Mouse (Mus musculus): ENCODE measurements around the gene Gjd3.
"Not testable (repeated sequence)": the region's sequence is repeated elsewhere in the genome, so short reads cannot be mapped to it uniquely, and the experiment has no call there.

The Gjd3 gene

DNA sequence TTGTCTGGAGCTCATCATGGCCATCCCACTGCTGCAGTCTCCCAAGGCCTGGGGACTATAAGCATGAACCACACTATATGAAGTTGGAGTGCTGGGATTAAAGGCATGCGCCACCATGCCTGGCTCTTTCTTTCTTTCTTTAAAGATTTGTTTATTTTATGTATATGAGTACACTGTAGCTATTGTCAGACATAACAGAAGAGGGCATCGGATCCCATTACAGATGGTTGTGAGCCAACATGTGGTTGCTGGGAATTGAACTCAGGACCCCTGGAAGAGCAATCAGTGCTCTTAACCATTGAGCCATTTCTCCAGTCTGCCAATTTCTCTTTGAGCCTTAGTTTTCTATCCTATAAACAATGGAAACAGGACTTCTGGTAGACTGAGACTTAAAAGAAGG is 49.0 kb downstream of the Gjd3 start:
- DNase-seq (ENCODE audit: low read depth, low spot score) = not testable (repeated sequence)

DNA sequence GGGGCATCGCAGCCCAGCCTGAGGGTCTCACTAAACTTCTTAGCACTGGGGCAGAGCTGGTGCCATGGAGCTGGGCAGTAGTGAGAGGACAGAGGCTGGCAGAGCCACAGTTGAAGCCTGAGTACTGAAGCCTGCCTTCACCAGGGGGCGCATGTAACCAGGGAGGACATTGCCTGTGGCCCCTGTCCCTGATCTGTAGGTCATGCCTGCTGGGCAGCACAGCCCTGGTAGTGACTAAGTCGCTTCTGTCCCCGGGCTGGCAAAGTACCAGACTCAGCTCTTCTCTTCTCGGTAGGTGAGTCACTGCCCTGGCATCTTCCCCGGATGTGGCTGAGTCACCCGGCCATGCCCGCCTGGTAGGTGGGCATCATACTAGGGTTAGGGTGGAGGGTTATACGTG is 49.7 kb downstream of the Gjd3 start:
- no peak for DNase-seq (ENCODE audit: low read depth, low spot score)

DNA sequence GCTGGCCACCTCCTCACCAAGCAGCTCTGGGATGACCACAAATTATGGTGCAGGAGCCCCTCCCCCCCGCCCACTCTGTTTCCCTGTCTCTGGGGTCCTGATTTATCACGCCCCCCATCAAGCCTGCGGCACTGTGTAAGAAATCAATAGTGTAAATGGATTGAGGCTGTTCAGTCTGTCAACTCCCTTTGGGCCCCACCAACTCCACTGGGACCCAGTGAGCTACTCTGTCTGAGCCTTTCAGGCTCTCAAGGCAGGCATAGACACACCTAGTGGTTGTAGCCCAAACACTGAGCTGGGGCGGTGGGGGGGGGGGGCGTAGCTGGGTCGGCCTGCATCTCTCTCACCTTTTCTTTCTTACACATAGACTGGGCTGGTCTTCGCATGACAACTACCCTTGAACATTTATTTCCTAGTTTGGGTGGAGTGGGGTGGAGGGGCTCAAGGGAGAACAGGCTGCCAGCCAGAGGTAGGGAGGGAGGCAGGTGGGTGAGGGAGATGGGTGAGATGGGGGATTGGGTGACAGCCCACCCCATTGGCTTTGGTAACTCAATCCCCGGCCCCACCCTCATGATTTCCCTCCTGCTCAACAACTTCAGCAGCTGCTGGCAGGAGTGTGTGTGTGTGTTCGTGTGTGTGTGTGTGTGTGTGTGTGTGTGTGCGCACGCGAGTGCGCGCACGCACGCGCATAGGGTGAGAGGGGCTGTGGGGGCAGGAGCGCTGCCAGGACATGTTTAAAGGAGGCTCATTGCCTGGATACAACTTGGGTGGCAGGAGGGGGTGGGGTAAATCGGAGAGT is 50.3 kb downstream of the Gjd3 start:
- DNase-seq (ENCODE audit: low read depth, low spot score) = no peak
